Mouse (Mus musculus): ENCODE results near the gene Mfsd4b2. TPM values are rescaled to one million over a fixed set of nuclear protein-coding genes. Genes with fewer than 3 reads are reported as not detected.

The Mfsd4b2 gene
- not detected in 2 replicates for polyA plus RNA-seq (2014; fragmentation: Nextera tagmentation; extraction: Ambion mirVana)

GRCm38 (mm10) chr10:39926616-39927139 lies at the start of gene Mfsd4b2:
Mfsd4b2 (minus strand) TSS chr10:39926923.
- H3K4me1 ChIP-seq (replicated peaks; ENCODE audit: control insufficient read depth, insufficient read depth, low read length) = no peaks in the 10 kb centered on the region; the same call in 1 of the 2 replicates
- peak; percentile 75 for DNase-seq (ENCODE audit: low spot score)
- H3K27ac ChIP-seq (ENCODE audit: low read depth, low read length) = no peak within 1 kb of the TSS
- peak within 1 kb of the TSS; percentile 56 for H3K9ac ChIP-seq (ENCODE audit: low read length)
- peaks cover 6% of the 10 kb centered on the region; the same call in 1 of the 2 replicates for H3K27me3 ChIP-seq (ENCODE audit: control insufficient read depth, insufficient read depth, low read length)
- H3K4me2 ChIP-seq (ENCODE audit: low read depth, low read length, severe bottlenecking) = peak within 1 kb of the TSS; percentile 75
- H3K9me3 ChIP-seq (ENCODE audit: control insufficient read depth, low read length) = no peaks in the 10 kb centered on the region
- peak within 1 kb of the TSS; percentile 38 for H3K4me3 ChIP-seq (ENCODE audit: low read depth, low read length)
- ATAC-seq (replicated peaks; ENCODE audit: low FRiP score) = 0 out of 2 replicates have a peak, but pooled peaks have one; percentile 27
- no peaks in the 10 kb centered on the region for H3K36me3 ChIP-seq (ENCODE audit: control insufficient read depth, insufficient read depth, low read length)
- WGBS = 0% methylated on average over 37 of the region's 41 CpGs

- no peaks in the 10 kb centered on the region for H3K27me3 ChIP-seq (ENCODE audit: control insufficient read depth, insufficient read depth, low read length)
- no peak overlapping the region for H3K27ac ChIP-seq (ENCODE audit: low read depth, low read length)
- H3K4me1 ChIP-seq (replicated peaks; ENCODE audit: control insufficient read depth, insufficient read depth, low read length) = no peaks in the 10 kb centered on the region
- H3K9me3 ChIP-seq (ENCODE audit: control insufficient read depth, low read length) = peaks cover 7% of the 10 kb centered on the region; the same call in 1 of the 2 replicates
- H3K4me2 ChIP-seq (ENCODE audit: low read depth, low read length, severe bottlenecking) = no peak overlapping the region
- H3K9ac ChIP-seq (ENCODE audit: low read length) = no peak overlapping the region
- H3K4me3 ChIP-seq (ENCODE audit: low read depth, low read length) = no peak overlapping the region
- WGBS = 43% methylated on average over 2 of the region's 2 CpGs
- ATAC-seq (replicated peaks; ENCODE audit: low FRiP score) (no peak), DNase-seq (ENCODE audit: low spot score) (no peak)
- no peaks in the 10 kb centered on the region for H3K36me3 ChIP-seq (ENCODE audit: control insufficient read depth, insufficient read depth, low read length)
Measured at GRCm38 (mm10) chr10:39975771-39976170, 49.0 kb upstream of the Mfsd4b2 start.

- peaks cover 7% of the 10 kb centered on the region; the same call in 1 of the 2 replicates for H3K9me3 ChIP-seq (ENCODE audit: control insufficient read depth, low read length)
- no peak overlapping the region for H3K27ac ChIP-seq (ENCODE audit: low read depth, low read length)
- DNase-seq (ENCODE audit: low spot score) = no peak
- no peak for ATAC-seq (replicated peaks; ENCODE audit: low FRiP score)
- no peak overlapping the region for H3K9ac ChIP-seq (ENCODE audit: low read length)
- no peaks in the 10 kb centered on the region for H3K27me3 ChIP-seq (ENCODE audit: control insufficient read depth, insufficient read depth, low read length)
- no peak overlapping the region for H3K4me2 ChIP-seq (ENCODE audit: low read depth, low read length, severe bottlenecking)
- no peaks in the 10 kb centered on the region for H3K36me3 ChIP-seq (ENCODE audit: control insufficient read depth, insufficient read depth, low read length)
- WGBS = 73% methylated on average over 11 of the region's 11 CpGs
- H3K4me3 ChIP-seq (ENCODE audit: low read depth, low read length) = no peak overlapping the region
- H3K4me1 ChIP-seq (replicated peaks; ENCODE audit: control insufficient read depth, insufficient read depth, low read length) = no peaks in the 10 kb centered on the region
Measured at GRCm38 (mm10) chr10:39974982-39975381, 48.3 kb upstream of the Mfsd4b2 start.

GRCm38 (mm10) chr10:39967512-39967911 lies 40.8 kb upstream of the Mfsd4b2 start:
- Histone ChIP-seq H3K9me3 (ENCODE audit: control insufficient read depth, low read length) (no peaks in the 10 kb centered on the region), H3K27me3 (ENCODE audit: control insufficient read depth, insufficient read depth, low read length) (no peaks in the 10 kb centered on the region), H3K27ac (ENCODE audit: low read depth, low read length) (no peak overlapping the region), H3K4me1 (replicated peaks; ENCODE audit: control insufficient read depth, insufficient read depth, low read length) (no peaks in the 10 kb centered on the region), H3K36me3 (ENCODE audit: control insufficient read depth, insufficient read depth, low read length) (no peaks in the 10 kb centered on the region), H3K9ac (ENCODE audit: low read length) (no peak overlapping the region), H3K4me2 (ENCODE audit: low read depth, low read length, severe bottlenecking) (no peak overlapping the region), H3K4me3 (ENCODE audit: low read depth, low read length) (no peak overlapping the region)
- WGBS = 84% methylated on average over 3 of the region's 3 CpGs
- ATAC-seq (replicated peaks; ENCODE audit: low FRiP score) = no peak
- DNase-seq (ENCODE audit: low spot score) = no peak

- WGBS = 61% methylated on average over 1 of the region's 1 CpGs
- H3K4me3 ChIP-seq (ENCODE audit: low read depth, low read length) = no peak overlapping the region
- no peak for DNase-seq (ENCODE audit: low spot score)
Measured at GRCm38 (mm10) chr10:39961906-39962305, 35.2 kb upstream of the Mfsd4b2 start.

GRCm38 (mm10) chr10:39960441-39960822 lies 33.7 kb upstream of the Mfsd4b2 start:
- DNase-seq (ENCODE audit: low spot score) (no peak), ATAC-seq (replicated peaks; ENCODE audit: low FRiP score) (peak; percentile 64)
- WGBS = 48% methylated on average over 11 of the region's 11 CpGs
- H3K4me2 ChIP-seq (ENCODE audit: low read depth, low read length, severe bottlenecking) = peak overlapping the region; percentile 92; the same call in 1 of the 2 replicates
- no peak overlapping the region for H3K27ac ChIP-seq (ENCODE audit: low read depth, low read length)
- H3K27me3 ChIP-seq (ENCODE audit: control insufficient read depth, insufficient read depth, low read length) = peaks cover 2% of the 10 kb centered on the region
- H3K9me3 ChIP-seq (ENCODE audit: control insufficient read depth, low read length) = no peaks in the 10 kb centered on the region
- no peak overlapping the region for H3K4me3 ChIP-seq (ENCODE audit: low read depth, low read length)
- no peak overlapping the region for H3K9ac ChIP-seq (ENCODE audit: low read length)
- no peaks in the 10 kb centered on the region for H3K36me3 ChIP-seq (ENCODE audit: control insufficient read depth, insufficient read depth, low read length)
- H3K4me1 ChIP-seq (replicated peaks; ENCODE audit: control insufficient read depth, insufficient read depth, low read length) = no peaks in the 10 kb centered on the region; the same call in 1 of the 2 replicates

More at GRCm38 (mm10) chr10:39961906-39962305, 35.2 kb upstream of the Mfsd4b2 start:
- Histone ChIP-seq H3K27ac (ENCODE audit: low read depth, low read length) (no peak overlapping the region), H3K9ac (ENCODE audit: low read length) (no peak overlapping the region), H3K27me3 (ENCODE audit: control insufficient read depth, insufficient read depth, low read length) (peaks cover 2% of the 10 kb centered on the region), H3K9me3 (ENCODE audit: control insufficient read depth, low read length) (no peaks in the 10 kb centered on the region), H3K36me3 (ENCODE audit: control insufficient read depth, insufficient read depth, low read length) (no peaks in the 10 kb centered on the region), H3K4me1 (replicated peaks; ENCODE audit: control insufficient read depth, insufficient read depth, low read length) (no peaks in the 10 kb centered on the region; the same call in 1 of the 2 replicates), H3K4me2 (ENCODE audit: low read depth, low read length, severe bottlenecking) (no peak overlapping the region)
- no peak for ATAC-seq (replicated peaks; ENCODE audit: low FRiP score)

- H3K27me3 ChIP-seq (ENCODE audit: control insufficient read depth, insufficient read depth, low read length) = peaks cover 2% of the 10 kb centered on the region
- no peaks in the 10 kb centered on the region for H3K36me3 ChIP-seq (ENCODE audit: control insufficient read depth, insufficient read depth, low read length)
- ATAC-seq (replicated peaks; ENCODE audit: low FRiP score) (peak; percentile 99), DNase-seq (ENCODE audit: low spot score) (peak; percentile 94)
- no peaks in the 10 kb centered on the region for H3K9me3 ChIP-seq (ENCODE audit: control insufficient read depth, low read length)
- no peaks in the 10 kb centered on the region; the same call in 1 of the 2 replicates for H3K4me1 ChIP-seq (replicated peaks; ENCODE audit: control insufficient read depth, insufficient read depth, low read length)
- WGBS = under 1% methylated on average over 38 of the region's 38 CpGs
- no peak within 1 kb of the TSS for H3K27ac ChIP-seq (ENCODE audit: low read depth, low read length)
- peak within 1 kb of the TSS; percentile 92 for H3K4me2 ChIP-seq (ENCODE audit: low read depth, low read length, severe bottlenecking)
- H3K4me3 ChIP-seq (ENCODE audit: low read depth, low read length) = peak within 1 kb of the TSS; percentile 45
- H3K9ac ChIP-seq (ENCODE audit: low read length) = peak within 1 kb of the TSS; percentile 58
Measured at GRCm38 (mm10) chr10:39959761-39960440, 33.2 kb upstream of the Mfsd4b2 start, which contains the start of gene Mfsd4b3. Mfsd4b3 (minus strand) TSS chr10:39960153.

GRCm38 (mm10) chr10:39958266-39958665 lies 31.5 kb upstream of the Mfsd4b2 start:
- Histone ChIP-seq H3K4me3 (ENCODE audit: low read depth, low read length) (no peak overlapping the region), H3K4me2 (ENCODE audit: low read depth, low read length, severe bottlenecking) (no peak overlapping the region), H3K9ac (ENCODE audit: low read length) (no peak overlapping the region), H3K36me3 (ENCODE audit: control insufficient read depth, insufficient read depth, low read length) (no peaks in the 10 kb centered on the region), H3K4me1 (replicated peaks; ENCODE audit: control insufficient read depth, insufficient read depth, low read length) (no peaks in the 10 kb centered on the region; the same call in 1 of the 2 replicates), H3K9me3 (ENCODE audit: control insufficient read depth, low read length) (no peaks in the 10 kb centered on the region), H3K27ac (ENCODE audit: low read depth, low read length) (no peak overlapping the region), H3K27me3 (ENCODE audit: control insufficient read depth, insufficient read depth, low read length) (peaks cover 2% of the 10 kb centered on the region)
- DNase-seq (ENCODE audit: low spot score) = no peak
- no peak for ATAC-seq (replicated peaks; ENCODE audit: low FRiP score)
- WGBS = 85% methylated on average over 4 of the region's 4 CpGs

Data from forebrain, embryonic 11.5 days (tissue).